Mouse (Mus musculus): Measurements from ENCODE around the gene Foxp3. TPM values are rescaled to one million over a fixed set of nuclear protein-coding genes. Genes with fewer than 3 reads are reported as not detected.

Foxp3 gene
- polyA plus RNA-seq, 1 experiment = 1.2 TPM

DNA sequence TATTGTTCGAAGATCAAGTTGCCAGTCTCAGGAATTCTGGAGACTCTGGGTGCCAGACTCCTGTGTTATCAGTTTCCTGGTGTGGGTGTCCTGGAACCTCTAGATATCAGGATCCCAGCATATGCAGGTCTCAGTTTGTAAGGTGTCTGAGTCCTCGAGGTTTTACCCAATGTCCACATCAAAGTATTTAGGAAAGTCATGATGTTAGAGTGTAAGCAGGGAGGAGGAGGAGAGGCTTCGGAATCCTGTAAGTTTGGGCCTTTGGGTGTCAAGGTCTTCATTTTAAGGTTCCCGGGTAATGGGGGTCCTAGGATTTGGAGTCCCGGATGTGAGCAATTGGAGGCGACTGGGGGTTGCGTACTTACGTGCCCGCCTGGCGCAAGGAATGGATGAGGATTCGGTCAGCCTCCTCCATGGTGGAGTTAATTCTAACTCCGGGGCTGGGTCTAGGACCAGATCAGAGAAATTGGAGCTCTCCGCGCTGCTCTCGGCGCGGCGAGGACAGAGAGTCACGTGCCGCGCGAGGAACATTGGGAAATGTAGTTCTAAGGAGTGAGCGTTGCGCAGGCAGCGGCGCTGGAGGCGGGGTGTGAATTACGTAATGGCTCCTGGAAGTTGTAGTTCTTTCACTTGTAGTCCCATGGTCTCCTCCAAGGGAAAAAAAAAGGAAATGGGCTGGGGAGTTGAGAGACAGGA is 31.6 kb downstream of the Foxp3 start, which contains the start of gene Ccdc22:
Gene Ccdc22 (minus strand): TSS at position 639 of the 696 bp plus-strand sequence.
- TF ChIP-seq POLR2A (IDR thresholded peaks at IDR 0.05; ENCODE audit: borderline replicate concordance, control insufficient read depth, low read depth, low read length) (no peak; the same call in 1 of the 2 replicates), CTCF (IDR thresholded peaks at IDR 0.05; ENCODE audit: control insufficient read depth, insufficient read depth, low read length) (no peak)
- no peak within 1 kb of the TSS for H3K27ac ChIP-seq (ENCODE audit: control insufficient read depth, insufficient read depth, low read depth, low read length, poor library complexity)
- 10% methylated on average over 28 of the region's 28 CpGs for WGBS
- H3K4me1 ChIP-seq (ENCODE audit: control insufficient read depth, insufficient read depth, low read length) = no peaks in the 10 kb centered on the region; the same call in 1 of the 2 replicates
- peak within 1 kb of the TSS; percentile 98 for H3K4me3 ChIP-seq (replicated peaks; ENCODE audit: control insufficient read depth, low read depth, low read length)

- Histone ChIP-seq H3K4me1 (ENCODE audit: control insufficient read depth, insufficient read depth, low read length) (no peaks in the 10 kb centered on the region; the same call in 1 of the 2 replicates), H3K27ac (ENCODE audit: control insufficient read depth, insufficient read depth, low read depth, low read length, poor library complexity) (no peak overlapping the region), H3K4me3 (replicated peaks; ENCODE audit: control insufficient read depth, low read depth, low read length) (no peak overlapping the region)
- TF ChIP-seq POLR2A (IDR thresholded peaks at IDR 0.05; ENCODE audit: borderline replicate concordance, control insufficient read depth, low read depth, low read length) (no peak), CTCF (IDR thresholded peaks at IDR 0.05; ENCODE audit: control insufficient read depth, insufficient read depth, low read length) (no peak)
- WGBS = 14% methylated on average over 8 of the region's 8 CpGs
These were observed 32.1 kb downstream of the Foxp3 start for GRCm38 (mm10) chrX:7605575-7605941.

- no peak for TF ChIP-seq CTCF (IDR thresholded peaks at IDR 0.05; ENCODE audit: control insufficient read depth, insufficient read depth, low read length)
- Histone ChIP-seq H3K4me1 (ENCODE audit: control insufficient read depth, insufficient read depth, low read length) (no peaks in the 10 kb centered on the region; the same call in 1 of the 2 replicates), H3K4me3 (replicated peaks; ENCODE audit: control insufficient read depth, low read depth, low read length) (no peak within 1 kb of the TSS), H3K27ac (ENCODE audit: control insufficient read depth, insufficient read depth, low read depth, low read length, poor library complexity) (no peak within 1 kb of the TSS)
- 72% methylated on average over 6 of the region's 6 CpGs for WGBS
These were observed 33.3 kb downstream of the Foxp3 start, which contains the start of gene Cacna1f for GRCm38 (mm10) chrX:7606783-7607182. TSS of gene Cacna1f (plus strand) at chrX:7607083.

DNA sequence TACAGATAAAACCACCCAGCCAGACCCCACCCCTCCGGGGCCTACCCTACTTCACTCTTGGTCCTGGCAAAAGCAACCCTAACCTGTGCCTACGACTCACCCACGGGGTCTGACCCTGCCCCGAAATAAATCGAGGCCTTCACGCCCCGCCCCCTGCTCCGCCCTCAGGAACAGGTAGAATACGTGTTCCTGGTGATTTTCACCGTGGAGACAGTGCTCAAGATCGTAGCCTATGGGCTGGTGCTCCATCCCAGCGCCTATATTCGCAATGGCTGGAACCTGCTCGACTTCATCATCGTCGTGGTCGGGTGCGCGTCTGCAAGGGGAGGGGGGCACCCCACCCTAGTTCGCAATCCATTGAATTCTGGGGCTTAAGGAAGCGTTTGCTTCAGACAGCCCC is 36.6 kb downstream of the Foxp3 start:
- 25% methylated on average over 21 of the region's 21 CpGs for WGBS
- no peak overlapping the region for H3K4me3 ChIP-seq (replicated peaks; ENCODE audit: control insufficient read depth, low read depth, low read length)
- TF ChIP-seq POLR2A (IDR thresholded peaks at IDR 0.05; ENCODE audit: borderline replicate concordance, control insufficient read depth, low read depth, low read length) (no peak), CTCF (IDR thresholded peaks at IDR 0.05; ENCODE audit: control insufficient read depth, insufficient read depth, low read length) (no peak)
- no peak overlapping the region for H3K27ac ChIP-seq (ENCODE audit: control insufficient read depth, insufficient read depth, low read depth, low read length, poor library complexity)
- no peaks in the 10 kb centered on the region for H3K4me1 ChIP-seq (ENCODE audit: control insufficient read depth, insufficient read depth, low read length)

- Histone ChIP-seq H3K4me1 (ENCODE audit: control insufficient read depth, insufficient read depth, low read length) (no peaks in the 10 kb centered on the region), H3K4me3 (replicated peaks; ENCODE audit: control insufficient read depth, low read depth, low read length) (no peak overlapping the region), H3K27ac (ENCODE audit: control insufficient read depth, insufficient read depth, low read depth, low read length, poor library complexity) (no peak overlapping the region)
- 13% methylated on average over 26 of the region's 26 CpGs for WGBS
- no peak for TF ChIP-seq CTCF (IDR thresholded peaks at IDR 0.05; ENCODE audit: control insufficient read depth, insufficient read depth, low read length)
- no peak for TF ChIP-seq POLR2A (IDR thresholded peaks at IDR 0.05; ENCODE audit: borderline replicate concordance, control insufficient read depth, low read depth, low read length)
These were observed 37.3 kb downstream of the Foxp3 start for GRCm38 (mm10) chrX:7610536-7611258.

- no peak for TF ChIP-seq CTCF (IDR thresholded peaks at IDR 0.05; ENCODE audit: control insufficient read depth, insufficient read depth, low read length)
- no peak for TF ChIP-seq POLR2A (IDR thresholded peaks at IDR 0.05; ENCODE audit: borderline replicate concordance, control insufficient read depth, low read depth, low read length)
- Histone ChIP-seq H3K27ac (ENCODE audit: control insufficient read depth, insufficient read depth, low read depth, low read length, poor library complexity) (no peak overlapping the region), H3K4me3 (replicated peaks; ENCODE audit: control insufficient read depth, low read depth, low read length) (no peak overlapping the region), H3K4me1 (ENCODE audit: control insufficient read depth, insufficient read depth, low read length) (no peaks in the 10 kb centered on the region)
- WGBS = 53% methylated on average over 12 of the region's 12 CpGs
These were observed 44.6 kb downstream of the Foxp3 start for GRCm38 (mm10) chrX:7617889-7618551.

GRCm38 (mm10) chrX:7632560-7632959 is 59.1 kb downstream of the Foxp3 start:
- 53% methylated on average over 6 of the region's 6 CpGs for WGBS
- Histone ChIP-seq H3K27ac (ENCODE audit: control insufficient read depth, insufficient read depth, low read depth, low read length, poor library complexity) (no peak overlapping the region), H3K4me3 (replicated peaks; ENCODE audit: control insufficient read depth, low read depth, low read length) (no peak overlapping the region), H3K4me1 (ENCODE audit: control insufficient read depth, insufficient read depth, low read length) (no peaks in the 10 kb centered on the region)
- TF ChIP-seq POLR2A (IDR thresholded peaks at IDR 0.05; ENCODE audit: borderline replicate concordance, control insufficient read depth, low read depth, low read length) = no peak
- TF ChIP-seq CTCF (IDR thresholded peaks at IDR 0.05; ENCODE audit: control insufficient read depth, insufficient read depth, low read length) = no peak

DNA sequence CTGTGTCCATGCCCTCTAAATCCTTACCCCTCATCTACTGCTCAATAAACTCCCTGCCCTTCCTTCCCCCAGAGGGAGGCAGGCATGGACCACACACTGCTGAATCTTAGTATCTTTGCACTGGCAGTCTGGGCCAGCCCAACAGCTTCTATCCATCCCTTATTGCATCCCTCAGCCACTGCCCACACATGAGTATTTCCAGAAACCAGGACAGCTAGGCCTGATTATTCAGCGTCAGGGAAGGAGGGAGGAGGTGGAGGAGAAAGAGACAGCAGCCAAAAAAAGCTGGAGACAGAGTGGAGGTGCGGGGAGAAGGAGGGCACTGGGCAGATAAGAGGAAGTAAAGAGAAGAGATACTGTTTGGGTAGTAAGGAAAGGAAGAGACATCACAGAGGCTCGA is 61.7 kb downstream of the Foxp3 start:
- Histone ChIP-seq H3K4me3 (replicated peaks; ENCODE audit: control insufficient read depth, low read depth, low read length) (no peak overlapping the region), H3K27ac (ENCODE audit: control insufficient read depth, insufficient read depth, low read depth, low read length, poor library complexity) (no peak overlapping the region), H3K4me1 (ENCODE audit: control insufficient read depth, insufficient read depth, low read length) (no peaks in the 10 kb centered on the region)
- TF ChIP-seq CTCF (IDR thresholded peaks at IDR 0.05; ENCODE audit: control insufficient read depth, insufficient read depth, low read length) = no peak
- no peak for TF ChIP-seq POLR2A (IDR thresholded peaks at IDR 0.05; ENCODE audit: borderline replicate concordance, control insufficient read depth, low read depth, low read length)
- WGBS = 53% methylated on average over 3 of the region's 3 CpGs
